Mouse (Mus musculus): ENCODE measurements around the gene Gm20219. TPM values are rescaled to one million over a fixed set of nuclear protein-coding genes. Genes with fewer than 3 reads are reported as not detected.
"Not testable (repeated sequence)": the region's sequence is repeated elsewhere in the genome, so short reads cannot be mapped to it uniquely, and the experiment has no call there.

Gene Gm20219
- total RNA-seq, 1 experiment = 1.5 TPM

DNA sequence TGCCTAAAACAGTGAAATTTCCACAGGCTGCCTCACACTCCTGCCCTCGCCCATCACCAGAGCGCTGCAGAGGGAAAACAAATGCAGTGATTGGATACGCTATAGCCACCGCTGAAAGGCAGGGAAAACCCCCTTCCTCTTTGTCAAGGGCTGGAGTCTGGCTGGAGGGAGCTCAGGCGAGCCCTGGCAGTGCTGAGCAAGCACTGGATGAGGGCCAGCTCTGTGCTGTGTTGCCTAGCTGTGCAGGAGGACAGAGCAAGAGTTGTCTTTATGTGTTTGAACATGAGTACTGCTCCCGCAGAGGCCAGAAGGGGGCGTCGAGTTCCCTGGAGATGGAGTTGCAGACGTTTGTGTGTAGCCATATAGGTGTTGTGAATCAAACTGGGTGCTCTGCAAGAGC is 51.7 kb downstream of the Gm20219 start:
- Histone ChIP-seq H3K9ac (ENCODE audit: insufficient read depth, low read depth, low read length, poor library complexity, severe bottlenecking) (no peak overlapping the region), H3K9me3 (ENCODE audit: control insufficient read depth, insufficient read depth, low read depth, low read length) (no peaks in the 10 kb centered on the region), H3K4me3 (ENCODE audit: insufficient read depth in 1 of 2, low read depth in 1 of 2, low read length in 2 of 2, poor library complexity in 1 of 2, severe bottlenecking in 1 of 2) (no peak overlapping the region), H3K27ac (ENCODE audit: insufficient read depth, low read depth, low read length, poor library complexity, severe bottlenecking) (no peak overlapping the region), H3K4me1 (ENCODE audit: control insufficient read depth in 2 of 2, insufficient read depth in 2 of 2, low read length in 2 of 2, poor library complexity in 1 of 2) (peaks cover 3 to 10% of the 10 kb centered on the region in 2 experiments; a peak in 1 of 4 replicates), H3K36me3 (ENCODE audit: control insufficient read depth, insufficient read depth, low read length, poor library complexity, severe bottlenecking) (no peaks in the 10 kb centered on the region)
- in situ Hi-C loops (cut with MboI; ENCODE audit: low sequenced_read_pairs in 2 of 2, unreplicated experiment in 2 of 2) = no loop called here
- TF ChIP-seq ZC3H11A (IDR thresholded peaks at IDR 0.05; ENCODE audit: borderline replicate concordance, low read depth, low read length) (no peak), MAFK (IDR thresholded peaks at IDR 0.05; ENCODE audit: insufficient read depth, low read depth, low read length) (no peak), HCFC1 (IDR thresholded peaks at IDR 0.05; ENCODE audit: borderline replicate concordance, insufficient read depth, low read length) (no peak), CHD2 (IDR thresholded peaks at IDR 0.05; ENCODE audit: low read depth, low read length) (no peak), ZNF384 (IDR thresholded peaks at IDR 0.05; ENCODE audit: low read depth, low read length) (no peak)
- DNase-seq (ENCODE audit: low read depth, low spot score) = no peak

GRCm38 (mm10) chr17:56501635-56502400 is 52.4 kb downstream of the Gm20219 start:
- H3K9ac ChIP-seq (ENCODE audit: insufficient read depth, low read depth, low read length, poor library complexity, severe bottlenecking); DNase-seq (ENCODE audit: low read depth, low spot score); in situ Hi-C loops (cut with MboI; ENCODE audit: low sequenced_read_pairs in 2 of 2, unreplicated experiment in 2 of 2): not testable (repeated sequence)

More at GRCm38 (mm10) chr17:56501635-56502400, 52.4 kb downstream of the Gm20219 start:
- not testable (repeated sequence) for H3K27ac ChIP-seq (ENCODE audit: insufficient read depth, low read depth, low read length, poor library complexity, severe bottlenecking); H3K4me3 ChIP-seq (ENCODE audit: insufficient read depth in 1 of 2, low read depth in 1 of 2, low read length in 2 of 2, poor library complexity in 1 of 2, severe bottlenecking in 1 of 2); H3K36me3 ChIP-seq (ENCODE audit: control insufficient read depth, insufficient read depth, low read length, poor library complexity, severe bottlenecking); H3K4me1 ChIP-seq (ENCODE audit: control insufficient read depth in 2 of 2, insufficient read depth in 2 of 2, low read length in 2 of 2, poor library complexity in 1 of 2); H3K9me3 ChIP-seq (ENCODE audit: control insufficient read depth, insufficient read depth, low read depth, low read length)

Other genes starting within 250 kb of the Gm20219 start
- 21.1 and 43.7 TPM in 2 replicates for gene Kdm4b, start 228.3 kb downstream of the Gm20219 start, total RNA-seq (2012; rRNA removed)
- gene Ptprs, start 77.9 kb downstream of the Gm20219 start, total RNA-seq (2012; rRNA removed) = 128 and 197 TPM in 2 replicates
- gene Znrf4, start 42.0 kb downstream of the Gm20219 start, total RNA-seq (2012; rRNA removed) = not detected in 2 replicates
- 113 and 172 TPM in 2 replicates for gene Safb2, start 30.2 kb upstream of the Gm20219 start, total RNA-seq (2012; rRNA removed)
- gene Safb, start 30.4 kb upstream of the Gm20219 start, total RNA-seq (2012; rRNA removed) = 116 and 127 TPM in 2 replicates
- gene 2410015M20Rik, start 55.4 kb upstream of the Gm20219 start, total RNA-seq (2012; rRNA removed) = 236 and 294 TPM in 2 replicates
- 3,972 and 4,168 TPM in 2 replicates for gene Rpl36, start 59.0 kb upstream of the Gm20219 start, total RNA-seq (2012; rRNA removed)
- 169 and 222 TPM in 2 replicates for gene Lonp1, start 72.5 kb upstream of the Gm20219 start, total RNA-seq (2012; rRNA removed)
- 1.2 and 1.3 TPM in 2 replicates for gene Catsperd, start 73.8 kb upstream of the Gm20219 start, total RNA-seq (2012; rRNA removed)
- gene Ranbp3, start 118.9 kb upstream of the Gm20219 start, total RNA-seq (2012; rRNA removed) = 133 and 146 TPM in 2 replicates
- 484 and 561 TPM in 2 replicates for gene Ndufa11, start 163.4 kb upstream of the Gm20219 start, total RNA-seq (2012; rRNA removed)
- gene Vmac, start 163.6 kb upstream of the Gm20219 start, total RNA-seq (2012; rRNA removed) = 7.7 and 8.4 TPM in 2 replicates
- 8.4 and 17.7 TPM in 2 replicates for gene Nrtn, start 203.1 kb upstream of the Gm20219 start, total RNA-seq (2012; rRNA removed)
- 70.2 and 108 TPM in 2 replicates for gene Dus3l, start 210.4 kb upstream of the Gm20219 start, total RNA-seq (2012; rRNA removed)
- 1.2 and 1.5 TPM in 2 replicates for gene Prr22, start 215.9 kb upstream of the Gm20219 start, total RNA-seq (2012; rRNA removed)